Mouse (Mus musculus) forebrain, embryonic 14.5 days (tissue): ENCODE measurements around the gene Tmem246. TPM values are rescaled to one million over a fixed set of nuclear protein-coding genes. Genes with fewer than 3 reads are reported as not detected.
"Not testable (repeated sequence)": the region's sequence is repeated elsewhere in the genome, so short reads cannot be mapped to it uniquely, and the experiment has no call there.

Source experiments
- ATAC-seq: fragments of 200-750 bp; cut with Nextera tagmentation; 2 replicates; pipeline ENCODE4 v1.8.0; 2017; ENCODE audit warnings: mild to moderate bottlenecking, moderate library complexity
- DNase-seq: peaks from one replicate; pipeline ENCODE4 v3.0.0-alpha.2; 2015; ENCODE audit warnings: low spot score
- H3K27ac ChIP-seq: fragments of 300-500 bp; sonication (generic); 2 replicates; pipeline ENCODE4 v1.5.1; 2014; ENCODE audit warnings: low read depth, mild to moderate bottlenecking, control low read depth, low read length, moderate library complexity
- H3K27me3 ChIP-seq: fragments of 300-500 bp; sonication (generic); replicated peaks from 2 replicates; pipeline ENCODE4 v1.6.1; 2014; ENCODE audit warnings: low read length, control low read depth, mixed read lengths; ENCODE audit not compliant: control insufficient read depth, insufficient read depth
- H3K36me3 ChIP-seq: fragments of 300-500 bp; sonication (generic); 2 replicates; pipeline ENCODE4 v1.6.1; 2014; ENCODE audit warnings: low read length, control low read depth; ENCODE audit not compliant: control insufficient read depth, insufficient read depth
- H3K4me1 ChIP-seq: fragments of 300-500 bp; sonication (generic); 2 replicates; pipeline ENCODE4 v1.6.1; 2014; ENCODE audit warnings: antibody characterized with exemption, low read length, control low read depth; ENCODE audit not compliant: control insufficient read depth, insufficient read depth
- H3K4me2 ChIP-seq: fragments of 300-500 bp; sonication (generic); 2 replicates; pipeline ENCODE4 v1.6.1; 2014; ENCODE audit warnings: mild to moderate bottlenecking, control low read depth, low read length
- H3K4me3 ChIP-seq: fragments of 300-500 bp; sonication (generic); 2 replicates; pipeline ENCODE4 v1.5.1; 2014; ENCODE audit warnings: low read depth, low read length, control low read depth
- H3K9ac ChIP-seq: fragments of 300-500 bp; sonication (generic); 2 replicates; pipeline ENCODE4 v1.6.1; 2014; ENCODE audit warnings: mild to moderate bottlenecking, low read length, control low read depth, moderate library complexity
- H3K9me3 ChIP-seq: fragments of 300-500 bp; sonication (generic); replicated peaks from 2 replicates; pipeline ENCODE4 v1.6.1; 2016; ENCODE audit warnings: low read length, control low read depth, mixed read lengths; ENCODE audit not compliant: control insufficient read depth
- WGBS: fragments of 180-500 bp; shearing (Covaris S2); extraction: QIAGEN DNeasy Blood & Tissue Kit; methylation state at CpG from one replicate; pipeline ENCODE4 v1.1.7; 2014; 5-methylcytosine and 5-hydroxymethylcytosine counted together
- polyA plus RNA-seq: library from polyadenylated mRNA; unstranded; fragments of >200 nt; fragmentation: Nextera tagmentation; extraction: Ambion mirVana; gene quantifications from 2 replicates; pipeline ENCODE4 v1.2.1, GENCODE M21; 2014

Tmem246 gene
- polyA plus RNA-seq, 1 experiment from 2014 or later, result 53.6 TPM

DNA sequence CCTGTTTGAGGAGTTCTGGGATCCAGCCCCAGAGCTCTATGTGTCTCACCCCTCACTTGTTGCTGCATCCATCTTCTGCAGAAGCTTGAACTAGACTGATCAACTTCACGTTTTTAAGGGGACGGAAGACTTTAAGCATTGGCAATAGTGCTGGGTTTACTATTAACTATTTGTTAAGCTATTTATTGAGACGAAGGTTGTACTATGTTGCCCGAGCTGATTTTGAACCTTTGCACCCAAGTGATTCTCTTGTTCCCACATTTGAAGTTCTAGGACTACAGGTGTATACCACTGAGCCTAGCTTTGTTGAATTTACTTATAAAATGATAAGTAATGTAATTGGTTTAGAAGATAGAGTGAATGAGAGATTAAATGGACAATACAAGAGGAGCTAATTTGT, 26.2 kb upstream of the Tmem246 start:
- Histone ChIP-seq H3K4me1 (no peaks in the 10 kb centered on the region), H3K4me2 (no peak overlapping the region), H3K9ac (no peak overlapping the region), H3K9me3 (no peaks in the 10 kb centered on the region), H3K4me3 (no peak overlapping the region), H3K27ac (no peak overlapping the region), H3K27me3 (no peaks in the 10 kb centered on the region), H3K36me3 (no peaks in the 10 kb centered on the region)
- ATAC-seq (no peak), DNase-seq (no peak)
- 86% methylated on average over 4 of the region's 4 CpGs for WGBS

GRCm38 (mm10) chr4:49622272-49622671, 24.6 kb upstream of the Tmem246 start:
- 84% methylated on average over 2 of the region's 2 CpGs for WGBS
- H3K27me3 ChIP-seq, result no peaks in the 10 kb centered on the region

GRCm38 (mm10) chr4:49619861-49620260, 22.2 kb upstream of the Tmem246 start:
- DNase-seq, H3K4me2 ChIP-seq, H3K9me3 ChIP-seq, H3K4me1 ChIP-seq, H3K4me3 ChIP-seq, H3K27ac ChIP-seq, H3K36me3 ChIP-seq, H3K9ac ChIP-seq, H3K27me3 ChIP-seq, ATAC-seq: not testable (repeated sequence)
- WGBS, result 93% methylated on average over 7 of the region's 7 CpGs

More at GRCm38 (mm10) chr4:49622272-49622671, 24.6 kb upstream of the Tmem246 start:
- Histone ChIP-seq H3K27ac (no peak overlapping the region), H3K9ac (no peak overlapping the region), H3K9me3 (no peaks in the 10 kb centered on the region), H3K4me1 (no peaks in the 10 kb centered on the region), H3K4me2 (no peak overlapping the region), H3K4me3 (no peak overlapping the region), H3K36me3 (no peaks in the 10 kb centered on the region)
- DNase-seq (no peak), ATAC-seq (no peak)

DNA sequence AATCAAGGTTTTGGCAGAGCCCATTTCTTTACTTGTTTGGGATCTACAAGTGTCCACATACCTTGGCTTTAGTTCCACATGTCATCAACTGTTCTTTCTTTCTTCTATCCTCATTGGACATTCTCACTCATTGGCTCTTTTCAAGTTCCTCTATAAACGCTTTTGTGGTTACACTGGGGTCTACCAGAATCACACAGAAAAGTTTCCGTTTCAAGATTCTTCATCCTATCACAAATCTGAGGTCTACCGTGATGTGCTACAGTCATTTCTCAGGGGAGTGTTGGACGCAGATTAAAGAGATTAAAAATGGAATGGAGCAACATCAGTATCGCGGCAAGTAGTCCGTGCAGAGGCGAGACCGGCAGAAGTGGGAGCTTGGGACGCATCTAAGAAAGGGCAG, 19.2 kb upstream of the Tmem246 start:
- H3K27me3 ChIP-seq, result no peaks in the 10 kb centered on the region
- no peak overlapping the region for H3K9ac ChIP-seq
- H3K27ac ChIP-seq, result no peak overlapping the region
- no peaks in the 10 kb centered on the region for H3K4me1 ChIP-seq
- DNase-seq (no peak), ATAC-seq (no peak)
- H3K36me3 ChIP-seq, result no peaks in the 10 kb centered on the region
- no peak overlapping the region for H3K4me2 ChIP-seq
- WGBS, result 95% methylated on average over 10 of the region's 10 CpGs
- H3K9me3 ChIP-seq, result no peaks in the 10 kb centered on the region
- H3K4me3 ChIP-seq, result no peak overlapping the region

DNA sequence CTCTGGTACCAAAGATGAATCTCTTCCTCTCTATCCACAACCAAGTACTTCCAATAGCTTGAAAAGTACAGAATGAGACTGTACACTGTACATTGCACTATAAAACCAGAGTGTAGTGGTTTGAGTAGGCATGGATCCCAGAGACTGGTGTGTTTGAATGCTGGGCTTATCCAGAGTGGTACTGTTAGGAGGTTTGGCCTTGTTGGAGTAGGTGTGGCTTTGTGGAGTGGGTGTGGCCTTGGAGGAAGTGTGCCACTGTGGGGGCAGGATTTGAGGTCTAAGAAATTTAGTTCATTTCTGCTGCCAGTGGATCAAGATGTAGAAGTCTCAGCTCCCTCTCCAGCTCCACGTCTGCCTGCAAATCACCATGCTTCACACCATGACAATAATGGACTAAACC, 7.8 kb upstream of the Tmem246 start:
- H3K4me1 ChIP-seq, result no peaks in the 10 kb centered on the region
- ATAC-seq (no peak), DNase-seq (no peak)
- no peaks in the 10 kb centered on the region for H3K9me3 ChIP-seq
- no peak overlapping the region for H3K4me2 ChIP-seq
- H3K27ac ChIP-seq, result no peak overlapping the region
- H3K36me3 ChIP-seq, result no peaks in the 10 kb centered on the region
- no peaks in the 10 kb centered on the region for H3K27me3 ChIP-seq
- no peak overlapping the region for H3K9ac ChIP-seq
- no peak overlapping the region for H3K4me3 ChIP-seq
- WGBS, result 81% methylated on average over 1 of the region's 1 CpGs

DNA sequence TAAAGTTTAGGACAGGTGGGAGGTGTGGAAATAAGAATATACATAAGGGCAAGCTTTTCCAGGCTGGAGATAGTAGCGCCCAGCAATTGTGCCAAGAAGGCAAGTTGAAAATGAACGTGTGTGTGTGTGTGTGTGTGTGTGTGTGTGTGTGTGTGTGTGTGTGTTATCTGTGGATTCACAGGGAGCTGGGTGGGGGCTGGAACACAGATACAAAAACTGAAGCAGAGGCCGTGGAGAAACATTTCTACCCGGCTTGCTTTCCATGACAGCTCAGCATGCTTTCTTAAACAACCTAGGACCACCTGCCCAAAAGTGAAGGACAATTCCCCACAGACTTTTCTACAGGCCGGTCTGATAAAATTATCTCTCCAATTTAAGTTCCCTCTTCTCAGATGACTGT, 6.9 kb upstream of the Tmem246 start:
- Histone ChIP-seq H3K36me3 (no peaks in the 10 kb centered on the region), H3K4me3 (no peak overlapping the region), H3K9me3 (no peaks in the 10 kb centered on the region), H3K4me1 (no peaks in the 10 kb centered on the region), H3K27ac (no peak overlapping the region), H3K4me2 (no peak overlapping the region), H3K27me3 (no peaks in the 10 kb centered on the region), H3K9ac (no peak overlapping the region)
- no peak for ATAC-seq
- WGBS, result 88% methylated on average over 5 of the region's 5 CpGs
- DNase-seq, result no peak

DNA sequence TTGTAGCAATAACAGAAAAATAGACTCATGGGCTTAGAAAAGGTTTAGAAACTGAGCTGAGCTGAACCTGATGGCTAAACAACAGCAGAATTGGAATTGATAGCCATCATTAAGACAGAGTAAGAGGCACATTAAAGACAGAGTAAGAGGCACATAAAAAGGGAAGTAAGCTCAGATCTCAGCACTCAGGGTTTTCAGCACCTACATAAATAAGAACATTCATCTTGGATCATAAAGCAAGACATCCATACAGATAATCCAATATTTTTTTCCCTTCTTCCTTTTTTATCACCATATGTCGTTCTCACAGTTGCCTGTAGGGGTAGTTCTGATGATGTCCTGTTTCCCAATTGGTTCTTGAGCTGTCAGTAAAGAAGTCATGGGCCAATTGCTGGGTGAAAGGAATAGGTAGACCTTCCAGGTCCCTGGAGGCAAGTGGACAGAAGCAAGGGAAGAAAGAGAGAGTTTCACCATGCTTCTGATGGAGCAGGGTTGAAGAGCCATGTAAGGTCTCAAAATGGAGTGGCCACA, 6.4 kb upstream of the Tmem246 start:
- DNase-seq, result no peak
- 56% methylated on average over 1 of the region's 1 CpGs for WGBS
- ATAC-seq, result no peak
- Histone ChIP-seq H3K9ac (no peak overlapping the region), H3K4me3 (no peak overlapping the region), H3K36me3 (no peaks in the 10 kb centered on the region), H3K27ac (no peak overlapping the region), H3K9me3 (no peaks in the 10 kb centered on the region), H3K4me1 (no peaks in the 10 kb centered on the region), H3K27me3 (no peaks in the 10 kb centered on the region), H3K4me2 (no peak overlapping the region)

DNA sequence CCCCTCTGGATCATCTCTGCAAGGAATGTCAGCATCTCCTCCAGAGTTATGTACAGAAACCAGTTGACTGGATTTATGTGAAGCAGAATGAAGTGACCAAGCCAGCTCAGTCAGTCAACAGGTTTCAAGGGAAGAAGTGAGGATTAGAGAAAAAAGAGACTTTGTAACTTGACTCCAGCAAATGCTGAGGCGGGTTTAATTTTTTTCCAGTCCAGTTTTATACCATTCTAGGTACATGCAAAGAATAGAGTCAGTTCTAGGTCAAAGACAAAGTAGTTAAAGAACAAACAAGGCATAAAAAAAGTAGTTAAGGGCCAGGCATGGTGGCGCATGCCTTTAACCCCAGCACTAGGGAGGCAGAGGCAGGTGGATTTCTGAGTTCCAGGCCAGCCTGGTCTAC, 5.5 kb upstream of the Tmem246 start:
- Histone ChIP-seq H3K9ac (no peak overlapping the region), H3K36me3 (no peaks in the 10 kb centered on the region), H3K4me1 (no peaks in the 10 kb centered on the region), H3K4me3 (no peak overlapping the region), H3K27me3 (no peaks in the 10 kb centered on the region), H3K9me3 (no peaks in the 10 kb centered on the region), H3K4me2 (no peak overlapping the region), H3K27ac (no peak overlapping the region)
- ATAC-seq (no peak), DNase-seq (no peak)
- 88% methylated on average over 2 of the region's 2 CpGs for WGBS

GRCm38 (mm10) chr4:49596846-49597182, 862 bp downstream of the Tmem246 start:
- Histone ChIP-seq H3K27ac (peak overlapping the region; percentile 82), H3K4me3 (peak overlapping the region; percentile 80), H3K27me3 (no peaks in the 10 kb centered on the region), H3K36me3 (no peaks in the 10 kb centered on the region), H3K4me1 (no peaks in the 10 kb centered on the region; the same call in 1 of the 2 replicates), H3K9me3 (no peaks in the 10 kb centered on the region), H3K9ac (peak overlapping the region; percentile 86), H3K4me2 (peak overlapping the region; percentile 83)
- WGBS, result under 1% methylated on average over 20 of the region's 20 CpGs
- DNase-seq (peak; percentile 19), ATAC-seq (no peak)
